Mouse (Mus musculus): ENCODE data around the gene Gpc6.

Gene Gpc6

GRCm38 (mm10) chr14:117643069-117643468 lies 718.0 kb downstream of the Gpc6 start:
- no peak for DNase-seq

GRCm38 (mm10) chr14:117648199-117648960 lies 723.3 kb downstream of the Gpc6 start:
- peak; percentile 63 to 67 for DNase-seq

DNA sequence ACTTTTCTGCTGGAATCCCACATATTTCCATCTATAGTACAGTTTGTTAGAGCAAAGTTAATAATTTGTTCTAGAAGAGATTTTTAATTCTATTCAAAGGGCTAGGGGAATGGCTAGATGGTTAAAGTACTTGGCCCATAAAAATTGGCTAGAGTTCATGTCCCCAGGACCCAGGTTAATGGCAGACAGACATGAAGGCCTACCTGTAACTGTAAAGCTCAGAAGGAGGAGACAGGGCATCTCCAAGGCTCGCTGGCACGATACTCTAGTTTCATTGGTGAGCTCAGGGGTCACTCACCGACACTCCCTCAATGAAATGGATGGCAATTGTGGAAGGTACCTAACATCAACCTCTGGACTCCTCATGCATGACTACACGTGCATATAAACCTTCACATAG lies 725.0 kb downstream of the Gpc6 start:
- no peak for DNase-seq

DNA sequence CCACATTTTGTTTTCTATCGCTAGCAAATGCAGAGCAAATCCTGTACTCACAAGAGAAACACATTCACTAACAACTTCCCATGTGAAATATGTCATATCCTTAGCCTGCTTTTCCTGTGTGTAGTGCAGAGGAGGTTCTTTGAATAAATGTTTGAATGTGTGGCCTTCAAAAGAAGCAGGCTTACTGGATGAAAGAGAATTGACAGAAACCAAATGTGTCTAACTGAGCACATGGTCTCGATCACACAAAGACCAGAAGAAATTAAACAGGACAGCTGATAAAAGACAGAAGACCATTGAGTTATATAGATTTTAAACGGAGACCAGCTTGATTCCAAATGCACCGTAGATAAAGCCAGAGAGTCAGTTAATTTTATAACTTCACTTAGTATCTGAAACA lies 726.2 kb downstream of the Gpc6 start:
- no peak for DNase-seq

- DNase-seq, result no peak
These were observed 726.8 kb downstream of the Gpc6 start for GRCm38 (mm10) chr14:117651938-117652337.

- peak; percentile 20 to 33 for DNase-seq
These were observed 730.3 kb downstream of the Gpc6 start for GRCm38 (mm10) chr14:117655382-117655781.

DNA sequence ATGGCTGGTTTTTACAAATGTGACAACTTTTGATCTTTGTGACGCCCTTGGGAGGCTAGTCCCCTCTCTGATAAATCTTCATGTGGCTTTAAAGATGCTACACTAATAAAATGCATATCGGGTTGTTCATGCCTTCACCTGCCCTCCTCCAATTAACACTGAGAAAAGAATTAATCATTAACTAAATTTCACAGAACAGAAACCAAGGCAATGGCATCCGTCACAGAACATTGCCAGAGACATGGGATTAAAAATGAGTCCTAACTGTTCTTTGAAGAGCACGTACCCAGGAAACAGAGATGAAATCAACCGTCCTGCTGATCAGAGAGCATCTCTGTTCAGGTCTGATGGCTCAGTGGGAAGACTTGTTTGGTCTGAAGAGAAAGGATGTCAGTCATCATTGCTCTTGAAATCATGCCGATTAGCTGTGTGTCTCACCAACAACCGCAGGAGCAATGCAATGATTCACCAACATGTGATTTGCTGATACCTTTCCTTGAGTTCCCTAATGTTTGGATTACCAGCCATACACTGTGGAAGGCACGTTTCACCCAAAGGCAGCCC lies 734.2 kb downstream of the Gpc6 start:
- DNase-seq, result no peak

DNA sequence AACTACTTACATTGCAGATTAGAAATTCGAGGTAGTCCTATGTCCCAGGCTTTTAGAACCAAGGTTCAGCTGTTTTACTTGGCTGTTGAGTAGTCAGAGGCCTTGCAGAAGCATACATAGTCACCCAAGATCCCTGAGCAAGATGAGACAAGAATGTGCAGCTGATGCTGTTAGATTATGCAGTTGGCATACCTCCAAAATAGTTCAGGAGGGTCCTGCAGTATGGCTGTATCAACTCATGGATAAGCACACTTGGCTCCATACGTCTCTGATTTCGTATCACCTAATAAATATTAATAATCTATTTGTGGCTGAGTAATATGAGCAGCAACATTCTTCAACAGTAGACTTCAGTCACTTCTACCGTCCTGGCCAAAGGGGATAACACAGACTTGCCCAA lies 737.1 kb downstream of the Gpc6 start:
- DNase-seq, result no peak

GRCm38 (mm10) chr14:117664796-117665195 lies 739.7 kb downstream of the Gpc6 start:
- DNase-seq, result no peak

- DNase-seq, result no peak
These were observed 741.0 kb downstream of the Gpc6 start for GRCm38 (mm10) chr14:117666126-117666525.

DNA sequence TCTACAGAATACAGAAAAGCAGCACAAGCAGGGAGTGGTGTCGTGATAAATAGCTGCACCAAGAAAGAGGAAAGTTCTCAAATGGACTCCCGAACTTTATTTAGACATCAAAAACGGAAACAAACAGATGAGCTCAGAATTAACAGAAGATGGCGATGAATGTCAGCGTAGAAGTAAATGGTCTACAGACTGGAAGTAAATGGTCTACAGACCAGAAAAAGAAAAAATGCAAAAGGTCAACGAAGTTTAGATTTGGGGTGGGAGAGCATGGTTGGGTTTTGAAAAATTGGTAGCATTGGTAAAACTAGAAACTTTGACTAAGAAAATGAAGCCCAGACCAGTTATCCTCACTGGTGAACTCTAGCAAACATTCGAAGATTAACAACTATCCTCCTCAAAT lies 748.4 kb downstream of the Gpc6 start:
- DNase-seq, result no peak

GRCm38 (mm10) chr14:117674482-117674881 lies 749.4 kb downstream of the Gpc6 start:
- DNase-seq, result no peak

DNA sequence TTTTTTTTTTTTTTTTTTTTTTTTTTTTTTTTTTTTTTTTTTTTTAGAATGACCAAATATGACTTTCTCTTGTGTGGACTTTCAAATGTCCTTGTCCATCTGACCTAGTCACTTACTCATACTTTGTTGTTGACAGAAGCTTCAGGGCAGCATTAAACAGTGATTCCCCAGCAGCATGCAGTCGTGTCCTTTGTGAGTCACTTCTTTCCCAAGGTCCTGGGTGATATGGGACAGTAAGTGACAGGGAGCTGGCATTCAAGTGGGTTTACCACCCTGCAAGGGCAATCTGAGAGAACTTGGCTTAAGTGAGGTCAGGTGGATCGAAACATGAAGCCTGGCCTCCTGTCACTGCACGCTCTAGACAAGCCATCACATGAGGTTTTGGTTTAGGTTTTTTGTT lies 754.8 kb downstream of the Gpc6 start:
- DNase-seq, result no peak

DNA sequence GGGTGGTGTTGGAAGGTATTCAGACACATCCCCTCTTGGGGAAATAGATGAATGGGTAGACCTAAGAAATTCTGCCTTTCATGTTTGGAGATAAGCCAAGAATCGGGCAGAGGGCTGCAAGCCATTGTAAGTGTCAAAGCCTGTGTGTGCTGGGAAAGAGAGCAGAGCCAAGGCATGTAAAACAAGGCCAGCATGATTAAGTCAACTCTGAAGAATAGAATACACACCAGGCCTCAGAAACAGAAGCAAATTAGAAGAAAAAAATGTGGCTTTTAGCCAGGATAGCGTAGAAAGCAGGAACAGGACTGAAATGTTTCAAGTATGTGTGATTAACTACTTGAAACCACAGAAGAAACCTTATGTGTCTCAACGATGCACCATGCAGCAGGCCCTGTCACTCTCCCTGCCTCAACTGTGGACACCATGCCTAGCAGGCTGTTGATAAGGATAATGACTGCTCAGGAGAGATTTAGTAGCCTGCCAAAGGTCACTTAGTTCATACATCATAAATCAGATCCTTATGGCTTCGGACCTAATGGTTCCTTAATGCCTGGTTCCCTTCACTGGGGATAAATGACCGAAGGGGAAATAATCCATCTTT lies 756.3 kb downstream of the Gpc6 start:
- DNase-seq, result peak; percentile 50 to 56

DNA sequence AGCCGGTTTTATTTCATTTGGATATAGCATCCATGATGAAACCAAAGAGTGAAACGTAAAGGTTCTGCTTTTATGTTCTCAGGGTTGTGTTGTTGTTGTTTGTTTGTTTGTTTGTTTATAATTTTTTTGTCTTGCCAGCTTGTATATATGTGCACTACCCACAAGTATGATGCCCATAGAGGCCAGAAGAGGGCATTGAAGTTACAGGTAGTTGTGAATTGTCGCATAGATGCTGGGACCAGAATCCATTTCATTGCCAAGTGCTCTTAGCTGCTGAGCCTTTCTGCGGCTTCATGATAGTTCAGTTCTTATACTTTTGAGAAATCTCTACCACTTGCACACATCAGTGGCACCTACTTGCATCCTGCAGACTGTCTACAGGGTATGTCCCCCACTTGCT lies 758.0 kb downstream of the Gpc6 start:
- DNase-seq, result no peak

DNA sequence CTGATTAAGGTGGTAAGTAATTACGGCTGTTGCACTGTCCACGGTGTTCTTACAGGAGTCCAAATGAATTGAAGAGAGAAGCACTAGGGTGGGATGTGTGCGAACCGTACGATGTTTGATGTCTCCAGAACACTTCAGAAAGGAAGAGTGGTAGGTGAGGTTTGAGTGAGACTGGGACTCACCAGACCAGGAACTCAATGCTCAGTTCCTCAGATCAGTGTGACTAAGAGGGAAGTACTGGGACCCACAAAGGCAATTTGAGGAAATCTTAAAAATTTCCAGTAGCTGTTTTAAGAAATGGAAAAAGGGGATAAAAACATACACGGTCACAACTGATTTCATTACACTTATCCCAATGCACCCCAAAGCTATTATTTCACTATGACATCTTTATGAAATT lies 764.7 kb downstream of the Gpc6 start:
- no peak for DNase-seq

GRCm38 (mm10) chr14:117695565-117695964 lies 770.5 kb downstream of the Gpc6 start:
- peak in 1 of 2 experiments; percentile 37 for DNase-seq

- no peak for DNase-seq
These were observed 775.7 kb downstream of the Gpc6 start for GRCm38 (mm10) chr14:117700670-117701280.

DNA sequence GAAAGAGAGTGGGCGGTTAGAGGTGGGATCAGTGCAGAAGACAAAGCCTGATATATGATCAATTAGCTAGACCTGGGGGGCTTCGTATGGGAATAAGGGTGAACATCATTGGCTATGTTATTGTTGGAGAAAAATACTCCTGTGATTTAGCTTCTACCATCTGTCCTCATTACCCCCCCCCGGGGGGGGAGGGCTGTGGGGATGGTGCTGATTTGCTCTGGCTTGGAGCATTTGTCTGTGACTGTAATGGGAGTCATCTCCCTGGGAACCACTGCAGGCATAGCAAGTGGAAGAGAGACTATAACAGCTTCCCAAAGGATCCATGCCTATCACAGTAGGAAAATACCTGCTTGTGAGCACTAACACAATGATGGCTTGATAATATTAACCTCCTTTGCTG lies 783.7 kb downstream of the Gpc6 start:
- DNase-seq, result no peak

DNA sequence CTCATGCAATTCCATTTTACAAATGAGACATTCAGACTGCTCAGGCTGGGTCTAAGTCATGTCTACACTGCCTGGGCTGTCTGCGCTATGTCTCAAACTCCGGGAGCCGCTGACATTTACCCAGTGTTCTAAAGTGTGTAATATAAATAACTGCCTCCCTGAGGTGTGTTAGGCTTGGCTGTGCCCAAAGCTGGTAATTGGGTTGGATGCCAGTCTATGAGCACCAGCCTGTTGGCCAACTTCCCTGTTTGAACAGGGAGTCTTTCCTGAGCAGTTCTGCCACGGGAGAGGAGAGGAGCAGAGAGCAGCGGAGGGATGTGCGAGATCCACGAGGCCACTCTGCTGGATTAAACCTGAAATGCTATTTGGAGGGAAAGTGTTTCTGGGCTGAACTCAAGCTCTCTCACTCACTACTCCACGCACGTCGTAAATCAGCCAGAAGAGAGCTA lies 785.4 kb downstream of the Gpc6 start:
- DNase-seq, result peak; percentile 78 to 82

DNA sequence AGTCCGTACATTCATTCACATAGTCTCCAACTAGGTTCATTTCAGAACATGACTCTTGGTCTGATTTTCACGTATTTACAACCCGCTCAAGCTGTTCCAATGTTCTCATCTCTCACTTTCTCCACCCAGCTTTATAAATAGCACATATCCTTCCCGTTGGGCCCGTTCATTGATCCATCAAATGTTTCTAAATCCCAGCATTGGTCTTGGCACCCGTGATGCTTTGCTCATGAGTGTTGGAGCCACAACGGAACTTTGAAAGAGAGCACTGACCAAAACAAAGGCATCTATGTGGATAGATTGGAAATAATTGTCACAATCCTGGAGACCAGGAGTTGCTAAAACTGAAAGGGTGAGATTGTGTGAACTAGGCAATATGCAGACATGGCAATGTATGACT lies 787.2 kb downstream of the Gpc6 start:
- no peak for DNase-seq

DNA sequence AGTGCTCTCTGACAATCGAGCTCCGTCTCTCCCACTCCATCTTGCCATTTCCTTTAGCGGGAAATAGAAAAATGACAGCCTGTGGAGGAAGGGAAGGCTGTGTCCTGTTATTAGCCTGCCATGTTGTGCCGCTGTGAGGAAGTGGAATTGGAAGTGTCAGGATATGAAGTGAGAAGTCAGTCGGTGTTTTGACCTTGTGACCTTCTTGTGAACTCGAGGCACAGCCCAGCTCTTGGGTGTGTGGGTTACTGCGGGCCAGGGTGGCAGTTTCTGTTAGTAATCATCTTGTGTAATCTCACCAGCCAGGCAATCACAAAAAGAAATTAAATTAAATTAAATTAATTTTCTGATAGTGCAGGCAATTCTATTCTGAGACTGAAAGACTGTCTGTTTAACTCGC lies 789.0 kb downstream of the Gpc6 start:
- DNase-seq, result no peak

GRCm38 (mm10) chr14:117716305-117716704 lies 791.2 kb downstream of the Gpc6 start:
- DNase-seq, result no peak

- DNase-seq, result no peak
These were observed 803.6 kb downstream of the Gpc6 start for GRCm38 (mm10) chr14:117728741-117729140.
